Mouse (Mus musculus): ENCODE measurements around the gene Adgrg1. TPM values are rescaled to one million over a fixed set of nuclear protein-coding genes. Genes with fewer than 3 reads are reported as not detected.

The Adgrg1 gene
- polyA plus RNA-seq (2014; fragmentation: Illumina TruSeq; extraction: RNeasy Lipid Tissue Mini Kit (QIAGEN cat#74804); ENCODE audit: insufficient read depth, low read depth, low replicate concordance) = 29.7 TPM

GRCm38 (mm10) chr8:94974467-94975165 is at the start of gene Adgrg1:
Adgrg1 (plus strand) TSS chr8:94974751.

GRCm38 (mm10) chr8:95017451-95017850 is 42.9 kb downstream of the Adgrg1 start, which contains the start of gene Adgrg3:
Adgrg3 (plus strand) TSS chr8:95017692.

GRCm38 (mm10) chr8:95054927-95055510 is 80.5 kb downstream of the Adgrg1 start, which contains the start of gene Drc7:
Drc7 (plus strand) TSS chr8:95055103.

Other genes with a start within 250 kb of the Adgrg1 start
- gene Ccl22, start 229.2 kb upstream of the Adgrg1 start, polyA plus RNA-seq (2014; fragmentation: Illumina TruSeq; extraction: RNeasy Lipid Tissue Mini Kit (QIAGEN cat#74804); ENCODE audit: insufficient read depth, low read depth, low replicate concordance) = 5.5 TPM
- gene Cx3cl1, start 202.7 kb upstream of the Adgrg1 start, polyA plus RNA-seq (2014; fragmentation: Illumina TruSeq; extraction: RNeasy Lipid Tissue Mini Kit (QIAGEN cat#74804); ENCODE audit: insufficient read depth, low read depth, low replicate concordance) = 18.1 TPM
- 29.6 TPM for gene Ccl17, start 164.3 kb upstream of the Adgrg1 start, polyA plus RNA-seq (2014; fragmentation: Illumina TruSeq; extraction: RNeasy Lipid Tissue Mini Kit (QIAGEN cat#74804); ENCODE audit: insufficient read depth, low read depth, low replicate concordance)
- gene Coq9, start 136.4 kb upstream of the Adgrg1 start, polyA plus RNA-seq (2014; fragmentation: Illumina TruSeq; extraction: RNeasy Lipid Tissue Mini Kit (QIAGEN cat#74804); ENCODE audit: insufficient read depth, low read depth, low replicate concordance) = 32.7 TPM
- 22.1 TPM for gene Ciapin1, start 136.4 kb upstream of the Adgrg1 start, polyA plus RNA-seq (2014; fragmentation: Illumina TruSeq; extraction: RNeasy Lipid Tissue Mini Kit (QIAGEN cat#74804); ENCODE audit: insufficient read depth, low read depth, low replicate concordance)
- gene Polr2c, start 117.3 kb upstream of the Adgrg1 start, polyA plus RNA-seq (2014; fragmentation: Illumina TruSeq; extraction: RNeasy Lipid Tissue Mini Kit (QIAGEN cat#74804); ENCODE audit: insufficient read depth, low read depth, low replicate concordance) = 60.7 TPM
- 21.7 TPM for gene Dok4, start 98.4 kb upstream of the Adgrg1 start, polyA plus RNA-seq (2014; fragmentation: Illumina TruSeq; extraction: RNeasy Lipid Tissue Mini Kit (QIAGEN cat#74804); ENCODE audit: insufficient read depth, low read depth, low replicate concordance)
- gene Ccdc102a, start 56.7 kb upstream of the Adgrg1 start, polyA plus RNA-seq (2014; fragmentation: Illumina TruSeq; extraction: RNeasy Lipid Tissue Mini Kit (QIAGEN cat#74804); ENCODE audit: insufficient read depth, low read depth, low replicate concordance) = 8.3 TPM
- gene Adgrg5, start 51.1 kb upstream of the Adgrg1 start, polyA plus RNA-seq (2014; fragmentation: Illumina TruSeq; extraction: RNeasy Lipid Tissue Mini Kit (QIAGEN cat#74804); ENCODE audit: insufficient read depth, low read depth, low replicate concordance) = 1.3 TPM
- 2.0 TPM for gene Adgrg3, start 42.9 kb downstream of the Adgrg1 start, polyA plus RNA-seq (2014; fragmentation: Illumina TruSeq; extraction: RNeasy Lipid Tissue Mini Kit (QIAGEN cat#74804); ENCODE audit: insufficient read depth, low read depth, low replicate concordance)
- gene Drc7, start 80.4 kb downstream of the Adgrg1 start, polyA plus RNA-seq (2014; fragmentation: Illumina TruSeq; extraction: RNeasy Lipid Tissue Mini Kit (QIAGEN cat#74804); ENCODE audit: insufficient read depth, low read depth, low replicate concordance) = 8.8 TPM
- gene Katnb1, start 106.4 kb downstream of the Adgrg1 start, polyA plus RNA-seq (2014; fragmentation: Illumina TruSeq; extraction: RNeasy Lipid Tissue Mini Kit (QIAGEN cat#74804); ENCODE audit: insufficient read depth, low read depth, low replicate concordance) = 5.5 TPM
- 36.8 TPM for gene Kifc3, start 228.1 kb downstream of the Adgrg1 start, polyA plus RNA-seq (2014; fragmentation: Illumina TruSeq; extraction: RNeasy Lipid Tissue Mini Kit (QIAGEN cat#74804); ENCODE audit: insufficient read depth, low read depth, low replicate concordance)

All from lung, adult 10 weeks (tissue).